Mouse (Mus musculus) heart, postnatal 4 days (tissue): ENCODE results near the gene 1700018F24Rik. TPM values are rescaled to one million over a fixed set of nuclear protein-coding genes. Genes with fewer than 3 reads are reported as not detected.
"Not testable (repeated sequence)": the region's sequence is repeated elsewhere in the genome, so short reads cannot be mapped to it uniquely, and the experiment has no call there.

Source experiments
- DNase-seq: peaks from one replicate; pipeline ENCODE4 v3.0.0; 2021
- total RNA-seq, 2 experiments: library from RNA; stranded (reverse); gene quantifications; 2 replicates each; pipeline ENCODE4 v1.2.3; 2021

Gene 1700018F24Rik
- total RNA-seq, 2 experiments from 2014 or later: not detected

DNA sequence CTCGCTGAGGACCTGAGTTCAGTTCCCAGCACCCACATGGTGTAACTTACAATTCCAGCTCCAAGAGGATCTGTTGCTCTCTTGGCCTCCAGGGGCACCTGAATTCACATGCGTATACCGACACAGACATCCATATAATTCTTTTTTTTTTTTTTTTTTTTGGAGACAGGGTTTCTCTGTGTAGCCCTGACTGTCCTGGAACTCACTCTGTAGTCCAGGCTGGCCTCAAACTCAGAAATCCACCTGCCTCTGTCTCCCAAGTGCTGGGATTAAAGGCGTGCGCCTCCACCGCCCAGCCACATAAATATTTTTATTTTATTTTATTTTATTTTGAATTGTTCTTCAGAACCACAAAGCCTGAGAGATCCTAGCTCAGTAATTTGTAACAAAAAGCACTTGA is 40.4 kb downstream of the 1700018F24Rik start:
- not testable (repeated sequence) for DNase-seq

DNA sequence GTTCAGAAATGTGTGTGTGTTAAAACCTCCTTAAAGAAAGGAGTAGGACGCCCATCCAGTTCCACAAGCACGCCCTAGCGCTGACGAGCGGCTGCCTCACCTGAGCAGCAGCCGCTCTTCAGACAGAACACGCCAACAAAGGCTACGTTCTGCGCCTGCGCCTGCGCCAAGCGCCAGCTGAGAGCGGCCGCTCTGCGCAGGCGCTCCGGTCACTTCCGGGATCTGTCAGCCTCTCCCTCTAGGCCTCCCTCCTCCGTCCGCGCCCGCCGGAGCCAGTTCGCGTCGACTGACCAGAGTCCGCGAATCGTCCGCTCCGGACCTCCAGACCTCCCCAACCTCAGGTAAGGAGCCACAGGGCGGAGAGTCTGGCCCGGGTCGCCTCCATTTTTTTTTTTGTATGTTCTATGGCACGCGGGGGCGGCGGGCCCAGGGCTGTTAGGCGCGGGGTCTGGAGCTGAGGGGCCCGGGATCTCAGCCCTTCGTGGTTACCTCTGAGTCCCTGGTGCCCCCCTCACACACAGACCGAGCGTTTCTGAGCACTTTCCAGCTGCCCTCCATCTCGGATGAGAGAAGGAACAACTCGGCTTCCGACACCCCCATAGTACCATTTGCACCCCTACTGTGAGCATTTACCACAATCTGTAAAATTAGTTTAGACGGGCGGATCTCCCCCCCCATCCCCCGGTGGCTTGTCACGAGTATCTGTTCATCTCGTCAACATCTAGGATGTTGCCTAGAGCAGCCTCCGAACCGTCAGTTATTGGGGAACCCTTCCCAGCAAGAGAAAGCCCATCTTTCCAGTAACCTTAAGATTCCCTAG is 41.1 kb downstream of the 1700018F24Rik start, which contains the start of the genes Arpc1a and Kpna7:
Gene Arpc1a, plus strand, starts transcription at position 199 of the 820 bp plus-strand sequence.
Gene Kpna7, minus strand, starts transcription at position 399 of the 820 bp plus-strand sequence.
- DNase-seq: peak; percentile 95

DNA sequence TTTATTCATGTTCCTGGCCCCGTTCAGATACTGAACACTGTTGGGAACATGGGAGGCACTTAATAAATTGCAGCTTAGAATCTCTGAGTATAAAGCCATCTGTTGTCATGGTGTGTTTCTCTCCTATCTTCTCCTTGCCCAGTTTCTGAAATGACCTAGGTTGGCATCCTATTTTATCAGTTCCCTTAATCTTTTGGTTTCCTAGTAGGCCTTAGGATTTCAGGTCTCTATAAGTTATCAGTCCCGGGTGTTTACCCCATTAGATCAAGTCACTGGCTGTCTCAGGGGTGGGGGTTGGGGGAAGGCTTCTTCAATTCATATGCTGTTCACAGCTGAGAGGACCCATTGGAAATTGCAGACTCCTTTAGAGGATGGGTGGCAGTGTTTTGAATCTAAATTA is 42.0 kb downstream of the 1700018F24Rik start:
- DNase-seq: no peak

- DNase-seq: no peak
Measured at GRCm38 (mm10) chr5:145088186-145088585, 45.4 kb downstream of the 1700018F24Rik start.

- no peak for DNase-seq
Measured at GRCm38 (mm10) chr5:145089878-145090277, 47.1 kb downstream of the 1700018F24Rik start.

Other genes with a start within 250 kb of the 1700018F24Rik start
- gene Smurf1, start 77.1 kb upstream of the 1700018F24Rik start, total RNA-seq: 10 to 100 TPM; 34.0 to 36.3 TPM
- gene Gm4871, start 10.2 kb upstream of the 1700018F24Rik start, total RNA-seq: not detected
- 10 to 100 TPM; 71.9 to 78.2 TPM for gene Arpc1a, start 40.8 kb downstream of the 1700018F24Rik start, total RNA-seq
- gene Kpna7, start 41.0 kb downstream of the 1700018F24Rik start, total RNA-seq: not detected
- gene Arpc1b, start 71.2 kb downstream of the 1700018F24Rik start, total RNA-seq: 100 to 1,000 TPM; 123 to 125 TPM
- 10 to 100 TPM; 67.6 to 67.7 TPM for gene Pdap1, start 97.2 kb downstream of the 1700018F24Rik start, total RNA-seq
- 10 to 100 TPM; 82.7 to 88.9 TPM for gene Bud31, start 97.4 kb downstream of the 1700018F24Rik start, total RNA-seq
- gene Ptcd1, start 124.1 kb downstream of the 1700018F24Rik start, total RNA-seq: 10 to 100 TPM; 18.6 to 21.7 TPM
- gene Cpsf4, start 124.2 kb downstream of the 1700018F24Rik start, total RNA-seq: 10 to 100 TPM; 16.6 to 17.5 TPM
- 100 to 1,000 TPM; 760 to 785 TPM for gene Atp5j2, start 149.1 kb downstream of the 1700018F24Rik start, total RNA-seq
- gene Zkscan14, start 158.9 kb downstream of the 1700018F24Rik start, total RNA-seq: 1 to 10 TPM; 4.1 to 4.6 TPM
- gene Zkscan5, start 161.6 kb downstream of the 1700018F24Rik start, total RNA-seq: 10 to 100 TPM; 16.5 to 17.7 TPM
- gene Zfp655, start 188.7 kb downstream of the 1700018F24Rik start, total RNA-seq: 10 to 100 TPM; 31.7 to 33.7 TPM
- gene Zscan25, start 237.5 kb downstream of the 1700018F24Rik start, total RNA-seq: 10 to 100 TPM; 15.4 to 15.9 TPM